Mouse (Mus musculus) mesoderm, embryonic 11.5 days (tissue): ENCODE measurements around the gene Prl7c1.
"Not testable (repeated sequence)": the region's sequence is repeated elsewhere in the genome, so short reads cannot be mapped to it uniquely, and the experiment has no call there.

Experiments
- DNase-seq: peaks from one replicate; pipeline ENCODE4 v3.0.0-alpha.2; 2012; ENCODE audit warnings: low read depth, low spot score

Prl7c1 gene

DNA sequence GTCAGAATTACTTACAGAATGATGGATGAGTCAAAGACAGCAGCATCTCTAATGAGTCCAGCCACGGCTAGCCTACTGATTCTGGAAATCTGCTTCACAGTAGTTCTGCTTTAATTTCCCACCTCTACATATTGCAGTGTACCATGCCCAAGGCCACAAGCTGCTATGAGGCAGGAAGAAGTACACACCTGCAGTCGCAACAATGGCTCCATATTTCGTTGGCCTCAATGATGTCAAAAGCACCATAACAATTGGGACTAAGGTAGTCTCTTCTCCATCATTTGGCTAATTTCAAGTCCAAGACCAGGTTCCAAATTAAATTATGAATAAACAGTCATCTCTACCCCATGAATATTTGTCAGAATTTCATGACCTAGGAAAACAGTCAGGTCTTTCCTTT, at the start of gene Prl7c1:
Gene Prl7c1 (minus strand): TSS at position 101 of the 400 bp plus-strand sequence.
- not testable (repeated sequence) for DNase-seq

DNA sequence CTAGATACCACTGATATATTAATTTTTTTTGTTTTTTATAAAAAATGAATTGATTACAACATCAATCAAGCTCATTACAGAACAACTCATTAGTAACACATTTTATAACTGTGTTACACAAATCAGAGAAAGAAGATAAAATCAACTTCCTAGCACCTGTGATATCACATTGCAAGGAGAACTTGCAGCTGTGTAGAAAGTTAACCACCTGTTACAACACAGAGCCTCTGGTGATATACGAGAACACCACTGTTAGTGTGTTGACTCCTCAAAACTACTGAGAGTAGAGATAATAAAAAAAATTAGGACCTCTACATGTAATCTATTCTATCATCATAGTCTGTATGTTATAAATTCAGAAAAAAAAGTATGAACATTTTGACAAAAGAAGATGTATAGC, 22.2 kb upstream of the Prl7c1 start:
- DNase-seq, result no peak

DNA sequence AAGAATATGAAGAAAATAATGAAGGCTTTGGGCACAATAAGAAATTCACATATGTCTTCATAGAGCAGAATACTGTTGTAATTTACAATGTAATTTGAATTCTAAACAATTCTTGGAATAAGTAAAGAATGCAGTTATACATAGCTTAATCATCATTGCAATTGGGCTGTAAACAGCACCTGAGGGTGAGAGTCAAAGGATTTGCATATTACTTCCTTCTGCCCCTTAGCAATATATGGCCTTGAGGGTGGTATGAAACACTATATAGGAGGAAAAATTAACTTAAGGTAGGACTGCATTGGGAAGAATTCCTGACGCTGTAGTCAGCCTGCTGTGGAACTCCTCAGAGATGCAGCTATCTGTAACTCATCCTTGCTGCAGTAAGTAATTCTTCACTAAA, 20.8 kb upstream of the Prl7c1 start, which contains the start of gene Prl2a1:
Gene Prl2a1 (plus strand): TSS at position 301 of the 400 bp plus-strand sequence.
- no peak for DNase-seq

DNA sequence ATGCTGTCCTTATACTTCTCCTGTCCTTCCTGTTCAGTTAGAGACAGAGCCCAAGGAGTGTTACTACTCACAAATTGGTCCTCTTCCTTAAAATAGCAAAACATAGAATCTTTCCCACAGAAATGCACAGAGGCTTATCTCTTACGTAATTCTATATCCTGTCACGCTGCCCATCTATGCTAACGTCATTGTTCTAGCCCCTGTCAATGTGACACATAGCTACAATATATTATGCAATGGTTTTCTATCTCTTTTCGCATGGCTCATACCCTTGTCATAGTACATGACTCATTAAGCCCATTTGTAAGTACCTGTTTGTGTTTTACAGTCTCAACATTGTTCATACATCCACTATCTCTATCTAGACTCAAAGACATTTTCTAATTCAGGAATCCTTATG, 18.7 kb upstream of the Prl7c1 start:
- no peak for DNase-seq

DNA sequence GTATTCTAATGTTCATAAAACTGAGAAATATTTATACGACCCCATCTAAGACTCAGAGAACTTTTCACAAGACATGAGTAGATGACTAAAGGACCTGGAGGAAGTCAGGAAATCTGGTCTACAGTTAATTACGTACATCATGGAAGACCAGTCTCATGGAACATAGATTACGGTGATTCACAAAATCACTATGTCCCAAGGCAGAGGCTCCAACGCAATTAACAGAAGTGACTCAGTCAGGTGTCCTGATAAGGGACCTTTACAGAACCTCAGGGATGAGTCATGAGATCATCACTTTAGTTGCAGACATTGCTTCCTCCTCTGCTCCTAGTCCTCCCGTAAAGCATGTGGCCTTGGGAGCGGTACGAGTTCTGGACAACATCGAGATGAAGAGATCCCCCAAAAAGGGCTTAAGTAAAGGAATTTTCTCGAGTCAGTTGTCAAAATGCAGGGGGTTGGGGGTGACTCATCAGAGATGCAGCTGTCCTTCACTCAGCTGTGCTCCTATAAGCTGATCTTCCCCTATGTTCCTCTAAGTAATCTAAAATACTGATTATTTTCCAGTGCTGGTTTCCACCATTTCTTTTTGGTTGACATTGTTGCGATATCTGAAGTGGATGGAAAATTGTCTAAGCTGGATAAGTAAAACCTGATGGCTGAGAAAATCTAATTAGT, 46.0 kb downstream of the Prl7c1 start:
- DNase-seq, result no peak

DNA sequence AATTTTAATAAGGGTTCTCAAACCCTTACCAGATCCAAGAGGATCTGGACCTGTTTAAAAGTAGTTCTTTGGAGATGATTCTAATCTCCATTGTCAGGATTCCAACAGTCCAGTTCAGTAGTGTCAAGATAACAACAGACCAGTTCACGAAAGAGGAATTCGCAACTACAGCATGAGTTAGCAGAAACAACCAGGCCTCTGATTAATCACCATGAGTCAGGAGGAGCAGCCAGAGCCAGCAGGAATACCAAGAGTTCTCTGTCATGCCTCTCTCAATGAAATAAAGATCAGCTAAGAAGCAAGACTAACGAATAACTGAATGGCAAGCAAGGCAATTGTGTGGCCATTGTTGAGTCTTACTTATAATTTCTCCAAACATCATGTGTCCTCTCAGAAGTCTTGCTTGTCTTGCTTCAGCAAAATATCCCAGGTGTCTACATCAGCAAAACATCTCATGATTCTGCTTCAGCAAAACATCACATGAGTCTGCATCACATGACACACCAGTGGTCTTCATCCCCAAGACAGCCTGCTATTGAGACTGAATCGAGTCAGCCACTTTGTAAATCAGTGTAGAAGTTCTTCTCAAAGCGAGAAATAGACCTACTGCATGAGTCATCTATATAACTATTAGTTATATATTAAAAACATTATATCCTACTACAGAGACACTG, 50.2 kb downstream of the Prl7c1 start:
- not testable (repeated sequence) for DNase-seq

DNA sequence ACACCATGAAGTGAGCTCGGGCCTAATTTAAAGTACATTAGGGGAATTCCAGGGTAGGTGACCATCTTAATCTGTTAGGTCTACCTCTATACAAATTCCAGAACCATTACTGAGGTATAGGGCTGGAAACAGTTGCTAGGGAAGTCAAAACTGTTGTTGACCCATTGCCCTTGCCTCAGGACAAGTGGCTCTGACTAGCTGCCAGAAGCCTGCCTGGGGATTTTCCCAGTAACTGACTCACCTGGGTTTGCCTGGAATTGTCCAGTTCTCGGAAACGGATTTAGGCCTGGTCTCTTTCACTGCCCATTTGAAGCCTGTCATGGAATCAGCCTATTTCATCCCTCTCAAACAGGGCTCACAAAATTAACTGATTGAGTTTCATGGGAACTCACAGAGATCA, 55.5 kb downstream of the Prl7c1 start:
- DNase-seq, result not testable (repeated sequence)
